Comparison of ENCODE assay signal across 14 mouse cellular contexts in genomic region chr7:113470671-113471070, GRCm38 (mm10).
"Had no signal": no experiment of that assay in that cellular context is flagged by ENCODE, and none has a peak within 500 bp of the region (broad histone marks: within the 10 kb centered on the region; RNA-seq: fewer than 3 reads in every experiment).

No protein-coding gene starts in this region.

- ATAC-seq: intestine, embryonic 15.5 days; liver, postnatal 0 days; midbrain, embryonic 16.5 days had no signal

- H3K27me3 ChIP-seq: intestine, embryonic 15.5 days; liver, embryonic 13.5 days; lung, embryonic 15.5 days; midbrain, embryonic 12.5 days; stomach, embryonic 15.5 days had no signal

- H3K27ac ChIP-seq: intestine, embryonic 15.5 days; left cerebral cortex, adult 2 months; limb, embryonic 10.5 days; liver, embryonic 13.5 days; lung, embryonic 15.5 days; macrophage; midbrain, embryonic 12.5 days; stomach, embryonic 15.5 days had no signal

- H3K9me3 ChIP-seq: intestine, embryonic 15.5 days; limb, embryonic 10.5 days; liver, embryonic 13.5 days; lung, embryonic 15.5 days; midbrain, embryonic 12.5 days; stomach, embryonic 15.5 days had no signal

- H3K36me3 ChIP-seq: intestine, embryonic 15.5 days; limb, embryonic 10.5 days; liver, embryonic 13.5 days; lung, embryonic 15.5 days; midbrain, embryonic 12.5 days; stomach, embryonic 15.5 days had no signal

- H3K9ac ChIP-seq: intestine, embryonic 15.5 days; liver, embryonic 13.5 days; liver, postnatal 0 days; lung, embryonic 15.5 days; midbrain, embryonic 12.5 days; stomach, embryonic 15.5 days had no signal

- H3K4me1 ChIP-seq: intestine, embryonic 15.5 days; liver, embryonic 13.5 days; lung, embryonic 15.5 days; midbrain, embryonic 12.5 days had no signal

- H3K4me2 ChIP-seq: intestine, embryonic 15.5 days; liver, embryonic 13.5 days; lung, embryonic 15.5 days; midbrain, embryonic 12.5 days; stomach, embryonic 15.5 days had no signal

- H3K4me3 ChIP-seq: intestine, embryonic 15.5 days; left cerebral cortex, adult 2 months; limb, embryonic 10.5 days; liver, embryonic 13.5 days; lung, embryonic 15.5 days; midbrain, embryonic 12.5 days; stomach, embryonic 15.5 days had no signal

- DNase-seq: liver, embryonic 13.5 days; liver, postnatal 0 days; lung, postnatal 14 days; right cerebral cortex, postnatal 14 days; thymus, adult 2 months; thymus, postnatal 25 days had no signal
